Mouse (Mus musculus) myocyte (in vitro differentiated cells): Measurements from ENCODE around the gene Atp13a3.

Experiments used
- CEBPB ChIP-seq: IDR thresholded peaks from 2 replicates; pipeline ENCODE4 v1.6.1; 2011; ENCODE audit warnings: mild to moderate bottlenecking, moderate library complexity; ENCODE audit not compliant: poor library complexity, insufficient read depth, severe bottlenecking
- E2F4 ChIP-seq: IDR thresholded peaks from one replicate; pipeline ENCODE4 v1.6.1; 2011; ENCODE audit warnings: mild to moderate bottlenecking, control low read depth, moderate library complexity; ENCODE audit not compliant: insufficient read depth
- MAX ChIP-seq: IDR thresholded peaks from one replicate; pipeline ENCODE4 v1.6.1; 2011; ENCODE audit warnings: low read depth, mild to moderate bottlenecking, control low read depth
- MYOD1 ChIP-seq, 3 experiments: IDR thresholded peaks; one replicate each; pipeline ENCODE4 v1.6.1; 2011; ENCODE audit warnings: control low read depth in 2 of 3, low read depth in 2 of 3, mild to moderate bottlenecking in 2 of 3, moderate library complexity in 1 of 3; ENCODE audit not compliant: insufficient read length in 2 of 3, control insufficient read depth in 1 of 3
- MYOG ChIP-seq, 3 experiments: IDR thresholded peaks; one replicate each; pipeline ENCODE4 v1.6.1; 2011; ENCODE audit warnings: control low read depth in 2 of 3, low read depth in 2 of 3, mild to moderate bottlenecking in 2 of 3; ENCODE audit not compliant: insufficient read length in 2 of 3, control insufficient read depth in 1 of 3, insufficient read depth in 1 of 3
- POLR2A ChIP-seq: IDR thresholded peaks from one replicate; pipeline ENCODE4 v1.6.1; 2011; ENCODE audit warnings: low read depth, mild to moderate bottlenecking, control low read depth, moderate library complexity; ENCODE audit not compliant: insufficient read length
- POLR2AphosphoS2 ChIP-seq: IDR thresholded peaks from one replicate; pipeline ENCODE4 v1.6.1; 2011; ENCODE audit warnings: low read depth, control low read depth; ENCODE audit not compliant: insufficient read length
- REST ChIP-seq: IDR thresholded peaks from one replicate; pipeline ENCODE4 v1.6.1; 2011; ENCODE audit warnings: mild to moderate bottlenecking, control low read depth, moderate library complexity; ENCODE audit not compliant: insufficient read depth, insufficient read length
- TCF12 ChIP-seq: IDR thresholded peaks from one replicate; pipeline ENCODE4 v1.6.1; 2011; ENCODE audit warnings: mild to moderate bottlenecking, control low read depth; ENCODE audit not compliant: poor library complexity, insufficient read depth, severe bottlenecking
- USF1 ChIP-seq: IDR thresholded peaks from one replicate; pipeline ENCODE4 v1.6.1; 2011; ENCODE audit warnings: low read depth, mild to moderate bottlenecking, control low read depth, moderate library complexity

DNA sequence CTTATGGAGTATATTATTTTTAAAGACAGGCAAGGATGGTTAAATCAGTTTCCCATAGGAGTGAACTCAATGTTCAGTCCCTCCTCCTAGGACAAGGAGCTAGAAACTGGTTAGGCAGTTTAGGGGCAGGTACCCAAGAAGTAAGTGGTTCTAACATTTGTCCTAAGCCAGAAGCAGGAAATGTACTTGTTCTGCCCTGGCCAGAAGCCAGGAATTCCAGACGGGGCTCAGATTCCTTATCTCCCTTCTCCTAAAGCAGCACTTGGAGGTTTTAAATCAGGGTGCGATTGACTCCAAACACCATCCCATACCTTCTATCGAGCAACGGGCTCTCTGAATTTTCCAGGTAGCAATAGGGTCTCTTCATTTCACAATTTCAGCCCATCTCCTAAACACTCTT lies 29.6 kb upstream of the Atp13a3 start:
- TF ChIP-seq REST = no peak
- no peak for TF ChIP-seq E2F4
- TF ChIP-seq POLR2A = no peak
- no peak for TF ChIP-seq MAX
- TF ChIP-seq POLR2AphosphoS2 = no peak
- no peak for TF ChIP-seq USF1
- TF ChIP-seq MYOG (IDR thresholded peaks at IDR 0.05; ENCODE audit: control insufficient read depth in 1 of 3, insufficient read depth in 1 of 3, insufficient read length in 2 of 3, low read depth in 2 of 3) = no peak
- no peak for TF ChIP-seq CEBPB
- TF ChIP-seq MYOD1 (IDR thresholded peaks at IDR 0.05; ENCODE audit: control insufficient read depth in 1 of 3, insufficient read length in 2 of 3, low read depth in 2 of 3) = no peak
- TF ChIP-seq TCF12 = no peak
